Mouse (Mus musculus): Measurements from ENCODE around the gene Rps16.

GRCm38 (mm10) chr7:28374647-28375046, 24.2 kb downstream of the Rps16 start:
- TF ChIP-seq CTCF (IDR thresholded peaks at IDR 0.05; ENCODE audit: control insufficient read depth, insufficient read depth, insufficient read length) (no peak), MAX (IDR thresholded peaks at IDR 0.05) (no peak), MYOD1 (IDR thresholded peaks at IDR 0.05; ENCODE audit: control insufficient read depth, insufficient read length, low read depth) (no peak), CEBPB (IDR thresholded peaks at IDR 0.05; ENCODE audit: low read depth) (no peak), USF1 (IDR thresholded peaks at IDR 0.05; ENCODE audit: low read depth) (no peak), FOSL1 (IDR thresholded peaks at IDR 0.05; ENCODE audit: insufficient read depth, low read length, poor library complexity, severe bottlenecking) (no peak)
